Mouse (Mus musculus) midbrain, embryonic 11.5 days (tissue): ENCODE measurements around the gene Nit1. TPM values are rescaled to one million over a fixed set of nuclear protein-coding genes. Genes with fewer than 3 reads are reported as not detected.
"Not testable (repeated sequence)": the region's sequence is repeated elsewhere in the genome, so short reads cannot be mapped to it uniquely, and the experiment has no call there.

Experiments
- ATAC-seq: fragments of 200-750 bp; cut with Nextera tagmentation; 2 replicates; pipeline ENCODE4 v1.8.0; 2017; ENCODE audit warnings: moderate TSS enrichment, moderate library complexity; ENCODE audit not compliant: low FRiP score
- DNase-seq: peaks from one replicate; pipeline ENCODE4 v3.0.0; 2015; ENCODE audit warnings: low spot score; ENCODE audit errors: missing footprints
- H3K27ac ChIP-seq: fragments of 300-500 bp; sonication (generic); 2 replicates; pipeline ENCODE4 v1.5.1; 2014; ENCODE audit warnings: low read depth, low read length
- H3K27me3 ChIP-seq: fragments of 300-500 bp; sonication (generic); 2 replicates; pipeline ENCODE4 v1.6.1; 2014; ENCODE audit warnings: mild to moderate bottlenecking, low read length, moderate library complexity, mixed read lengths; ENCODE audit not compliant: control insufficient read depth, insufficient read depth
- H3K36me3 ChIP-seq: fragments of 300-500 bp; sonication (generic); 2 replicates; pipeline ENCODE4 v1.6.1; 2014; ENCODE audit warnings: mild to moderate bottlenecking, low read length, moderate library complexity, mixed read lengths; ENCODE audit not compliant: control insufficient read depth, insufficient read depth
- H3K4me1 ChIP-seq: fragments of 300-500 bp; sonication (generic); 2 replicates; pipeline ENCODE4 v1.6.1; 2014; ENCODE audit warnings: low read length; ENCODE audit not compliant: control insufficient read depth, insufficient read depth
- H3K4me2 ChIP-seq: fragments of 300-500 bp; sonication (generic); 2 replicates; pipeline ENCODE4 v1.6.1; 2014; ENCODE audit warnings: mild to moderate bottlenecking, moderate library complexity
- H3K4me3 ChIP-seq: fragments of 300-500 bp; sonication (generic); 2 replicates; pipeline ENCODE4 v1.5.1; 2014; ENCODE audit warnings: low read depth, low read length
- H3K9ac ChIP-seq: fragments of 300-500 bp; sonication (generic); 2 replicates; pipeline ENCODE4 v1.6.1; 2014; ENCODE audit warnings: low read length
- H3K9me3 ChIP-seq: fragments of 300-500 bp; sonication (generic); 2 replicates; pipeline ENCODE4 v1.6.1; 2016; ENCODE audit warnings: low read length; ENCODE audit not compliant: control insufficient read depth
- WGBS: fragments of 180-500 bp; shearing (Covaris S2); extraction: QIAGEN DNeasy Blood & Tissue Kit; methylation state at CpG from one replicate; pipeline ENCODE4 v1.1.7; 2014; 5-methylcytosine and 5-hydroxymethylcytosine counted together
- polyA plus RNA-seq: library from polyadenylated mRNA; unstranded; fragments of >200 nt; fragmentation: Nextera tagmentation; extraction: Ambion mirVana; gene quantifications from 2 replicates; pipeline ENCODE4 v1.2.1, GENCODE M21; 2014

Nit1 gene
- polyA plus RNA-seq, 1 experiment from 2014 or later: 32.7 TPM

- Histone ChIP-seq H3K9ac (no peak overlapping the region), H3K9me3 (no peaks in the 10 kb centered on the region), H3K4me3 (no peak overlapping the region), H3K36me3 (no peaks in the 10 kb centered on the region), H3K4me1 (no peaks in the 10 kb centered on the region), H3K27ac (no peak overlapping the region), H3K4me2 (no peak overlapping the region), H3K27me3 (no peaks in the 10 kb centered on the region)
- ATAC-seq: no peak
- no peak for DNase-seq
These were observed 24.0 kb downstream of the Nit1 start for GRCm38 (mm10) chr1:171321415-171321814.

GRCm38 (mm10) chr1:171320151-171320550 is 25.3 kb downstream of the Nit1 start:
- Histone ChIP-seq H3K4me3 (no peak overlapping the region), H3K9me3 (no peaks in the 10 kb centered on the region), H3K27ac (no peak overlapping the region), H3K4me1 (no peaks in the 10 kb centered on the region), H3K27me3 (no peaks in the 10 kb centered on the region), H3K4me2 (no peak overlapping the region), H3K36me3 (no peaks in the 10 kb centered on the region), H3K9ac (no peak overlapping the region)
- WGBS: 12% methylated on average over 5 of the region's 5 CpGs
- peak; percentile 1 for DNase-seq
- ATAC-seq: no peak

- Histone ChIP-seq H3K4me2 (no peak overlapping the region), H3K4me3 (no peak overlapping the region), H3K9ac (no peak overlapping the region), H3K27me3 (no peaks in the 10 kb centered on the region), H3K36me3 (no peaks in the 10 kb centered on the region), H3K9me3 (no peaks in the 10 kb centered on the region), H3K4me1 (no peaks in the 10 kb centered on the region), H3K27ac (no peak overlapping the region)
- DNase-seq: peak; percentile 60
- ATAC-seq: no peak
- WGBS: 12% methylated on average over 7 of the region's 7 CpGs
These were observed 25.7 kb downstream of the Nit1 start for GRCm38 (mm10) chr1:171319748-171320147.

- 72% methylated on average over 2 of the region's 2 CpGs for WGBS
- no peak overlapping the region for H3K4me2 ChIP-seq
- H3K27ac ChIP-seq: no peak overlapping the region
- no peak for ATAC-seq
- H3K9me3 ChIP-seq: no peaks in the 10 kb centered on the region
- peak; percentile 2 for DNase-seq
- no peaks in the 10 kb centered on the region for H3K4me1 ChIP-seq
- no peak overlapping the region for H3K4me3 ChIP-seq
- H3K36me3 ChIP-seq: no peaks in the 10 kb centered on the region
- no peak overlapping the region for H3K9ac ChIP-seq
- H3K27me3 ChIP-seq: no peaks in the 10 kb centered on the region
These were observed 36.1 kb downstream of the Nit1 start for GRCm38 (mm10) chr1:171309321-171309720.

GRCm38 (mm10) chr1:171306157-171306556 is 39.3 kb downstream of the Nit1 start:
- not testable (repeated sequence) for H3K4me3 ChIP-seq, H3K9me3 ChIP-seq, H3K4me1 ChIP-seq, H3K9ac ChIP-seq, H3K4me2 ChIP-seq, H3K27me3 ChIP-seq, H3K36me3 ChIP-seq, H3K27ac ChIP-seq, ATAC-seq
- DNase-seq: peak; percentile 64
- 73% methylated on average over 5 of the region's 5 CpGs for WGBS

GRCm38 (mm10) chr1:171298226-171298625 is 47.2 kb downstream of the Nit1 start:
- Histone ChIP-seq H3K27ac (no peak overlapping the region), H3K9me3 (no peaks in the 10 kb centered on the region), H3K4me1 (peaks cover 6% of the 10 kb centered on the region; the same call in 1 of the 2 replicates), H3K36me3 (no peaks in the 10 kb centered on the region), H3K4me2 (no peak overlapping the region), H3K9ac (no peak overlapping the region), H3K27me3 (peaks cover 3% of the 10 kb centered on the region), H3K4me3 (no peak overlapping the region)
- ATAC-seq: no peak
- WGBS: 74% methylated on average over 3 of the region's 3 CpGs
- no peak for DNase-seq

GRCm38 (mm10) chr1:171295063-171295402 is 50.4 kb downstream of the Nit1 start:
- Histone ChIP-seq H3K27me3 (peaks cover 3% of the 10 kb centered on the region), H3K27ac (peak overlapping the region; percentile 85), H3K9ac (peak overlapping the region; percentile 96), H3K9me3 (no peaks in the 10 kb centered on the region), H3K4me2 (peak overlapping the region; percentile 70), H3K4me3 (peak overlapping the region; percentile 73), H3K36me3 (no peaks in the 10 kb centered on the region), H3K4me1 (peaks cover 6% of the 10 kb centered on the region; the same call in 1 of the 2 replicates)
- 13% methylated on average over 3 of the region's 3 CpGs for WGBS
- peak; percentile 19; the same call in 1 of the 2 replicates for ATAC-seq
- no peak for DNase-seq

GRCm38 (mm10) chr1:171294298-171295062 is 51.0 kb downstream of the Nit1 start, which contains the start of gene Ufc1:
Gene Ufc1 (minus strand): TSS chr1:171295024.
- no peaks in the 10 kb centered on the region for H3K9me3 ChIP-seq
- H3K27me3 ChIP-seq: peaks cover 3% of the 10 kb centered on the region
- peak within 1 kb of the TSS; percentile 73 for H3K4me3 ChIP-seq
- DNase-seq (peak; percentile 99), ATAC-seq (peak; percentile 87)
- H3K36me3 ChIP-seq: 0 out of 2 replicates have a peak, but pooled peaks cover 2% of the 10 kb centered on the region
- H3K4me2 ChIP-seq: peak within 1 kb of the TSS; percentile 70
- H3K27ac ChIP-seq: peak within 1 kb of the TSS; percentile 85
- peak within 1 kb of the TSS; percentile 96 for H3K9ac ChIP-seq
- WGBS: 1% methylated on average over 42 of the region's 42 CpGs
- peaks cover 6% of the 10 kb centered on the region; the same call in 1 of the 2 replicates for H3K4me1 ChIP-seq

GRCm38 (mm10) chr1:171293906-171294297 is 51.5 kb downstream of the Nit1 start:
- Histone ChIP-seq H3K4me1 (peaks cover 6% of the 10 kb centered on the region; the same call in 1 of the 2 replicates), H3K27ac (no peak overlapping the region), H3K9ac (peak overlapping the region; percentile 96), H3K4me2 (peak overlapping the region; percentile 70), H3K27me3 (peaks cover 3% of the 10 kb centered on the region), H3K4me3 (peak overlapping the region; percentile 73), H3K9me3 (no peaks in the 10 kb centered on the region), H3K36me3 (0 out of 2 replicates have a peak, but pooled peaks cover 4% of the 10 kb centered on the region)
- 44% methylated on average over 5 of the region's 5 CpGs for WGBS
- DNase-seq: no peak
- no peak for ATAC-seq
